Mouse (Mus musculus): ENCODE results near the gene Jak3. TPM values are rescaled to one million over a fixed set of nuclear protein-coding genes. Genes with fewer than 3 reads are reported as not detected.

Jak3 gene
- total RNA-seq, 2 experiments from 2014 or later: 4.8 to 5.0 TPM

DNA sequence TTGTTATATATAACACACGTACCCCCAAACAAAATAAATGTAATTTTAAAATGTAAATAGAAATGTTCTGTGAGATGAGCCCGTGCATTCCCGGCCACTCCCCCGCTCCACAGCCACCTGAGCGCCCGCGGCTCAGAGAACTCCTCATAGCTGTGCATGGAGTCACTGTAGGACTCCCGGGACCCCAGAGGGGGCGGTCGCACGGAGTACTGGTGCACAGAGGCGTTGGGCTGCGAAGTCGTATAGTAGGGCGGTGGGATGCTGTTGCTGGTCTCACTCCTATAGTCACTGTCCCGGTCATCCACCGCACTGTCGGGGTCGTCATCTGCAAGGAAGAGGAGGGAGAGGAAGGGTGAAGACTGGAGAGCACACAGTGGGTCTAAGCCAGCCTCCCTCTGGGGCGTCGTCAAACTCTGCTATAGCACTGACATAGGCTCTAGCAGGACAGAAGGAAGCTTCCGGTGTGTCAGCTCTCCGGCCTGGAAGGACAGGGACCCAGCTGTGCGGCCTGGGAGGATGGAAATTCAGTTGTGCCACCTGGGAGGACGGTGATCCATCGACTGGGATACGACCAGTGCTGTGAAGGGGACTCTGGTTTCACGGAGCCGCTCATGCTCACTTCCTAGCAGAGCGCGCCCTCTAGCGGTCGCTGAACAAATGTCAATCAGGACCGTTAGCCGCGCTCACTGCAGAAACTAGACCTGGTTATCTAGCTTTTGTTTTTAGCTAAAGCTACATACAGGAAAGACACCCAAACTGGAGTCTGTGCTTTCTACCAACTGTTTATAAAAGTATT, 15.6 kb upstream of the Jak3 start:
- peak; percentile 91 to 92 for DNase-seq (ENCODE audit: low spot score in 2 of 2)

GRCm38 (mm10) chr8:71665331-71666130, 10.6 kb upstream of the Jak3 start:
- DNase-seq (ENCODE audit: low spot score in 2 of 2): no peak

DNA sequence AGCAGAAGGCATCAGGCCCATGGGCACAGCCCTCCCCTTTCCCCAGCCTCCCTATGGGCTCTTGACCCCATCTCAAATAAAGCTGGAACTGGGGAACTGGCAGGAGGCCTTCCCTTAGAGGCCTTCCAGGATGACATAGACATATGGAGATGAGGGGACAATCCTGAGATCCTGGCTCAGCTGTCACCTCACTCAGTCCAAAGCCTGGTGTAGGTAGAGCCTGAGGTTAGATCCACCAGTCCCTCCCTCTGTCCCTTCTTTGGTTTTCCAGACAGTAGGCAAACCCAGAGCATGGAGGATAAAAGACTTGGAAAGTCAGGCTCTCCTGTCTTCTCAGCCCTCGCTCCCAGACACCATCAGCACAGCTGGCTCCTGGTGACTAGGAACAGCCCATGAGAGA, 9.2 kb upstream of the Jak3 start:
- DNase-seq (ENCODE audit: low spot score in 2 of 2): no peak

DNA sequence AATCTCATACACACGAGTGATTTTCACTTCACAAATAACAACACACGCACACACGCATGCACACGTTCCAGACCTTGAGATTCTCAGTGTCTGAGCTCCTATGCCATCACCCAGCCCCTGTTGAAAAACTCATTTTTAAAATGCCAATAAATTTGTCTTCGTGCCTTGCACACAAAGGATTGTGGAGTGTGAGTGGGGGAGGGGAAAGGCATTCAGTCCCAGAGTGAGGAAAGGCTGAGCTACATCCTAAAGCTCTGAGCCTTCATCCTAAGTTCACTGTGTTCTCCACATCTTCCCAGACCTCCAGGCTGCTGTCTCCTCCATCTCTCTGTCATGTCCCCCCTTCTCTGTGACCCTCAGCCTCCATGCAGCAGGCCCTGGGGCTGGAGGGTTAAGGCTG, 8.8 kb upstream of the Jak3 start:
- no peak for DNase-seq (ENCODE audit: low spot score in 2 of 2)

DNA sequence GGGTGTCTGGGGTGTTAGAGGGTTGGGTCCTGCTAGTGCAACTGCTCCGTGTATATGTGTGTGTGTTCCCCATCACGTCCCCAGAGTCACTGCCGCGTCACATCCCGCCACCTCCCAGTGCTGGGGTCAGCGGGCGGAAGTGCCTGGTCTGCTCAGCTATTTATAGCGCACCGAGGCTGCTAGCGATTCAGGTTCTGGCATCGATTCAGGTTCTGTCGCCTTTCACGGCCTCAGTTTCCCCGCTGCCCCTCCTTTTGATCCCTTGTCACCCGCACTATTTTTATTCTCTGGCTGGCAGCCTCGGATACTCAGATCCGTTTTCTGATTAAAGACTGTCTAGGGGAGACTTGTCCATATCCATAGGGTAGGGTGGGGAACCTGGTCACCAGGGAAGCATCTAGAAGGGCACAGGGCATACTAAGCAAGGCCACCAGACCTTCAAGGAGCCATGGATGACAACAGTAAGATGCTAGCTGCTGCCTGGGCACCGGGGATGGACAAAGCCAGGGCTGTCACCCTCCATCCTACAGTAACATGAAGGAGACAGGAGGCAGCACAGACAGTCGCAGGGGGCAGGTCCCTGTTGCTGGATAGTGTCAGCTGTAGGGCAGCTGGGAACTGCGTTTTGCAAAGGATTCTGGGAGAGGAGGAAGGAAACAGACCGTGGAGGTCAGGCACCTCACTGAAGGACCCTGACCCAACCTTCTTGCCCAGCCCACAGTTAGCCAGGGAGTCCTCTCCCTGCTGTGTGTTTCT, 7.7 kb upstream of the Jak3 start:
- DNase-seq (ENCODE audit: low spot score in 2 of 2): peak; percentile 27 to 56

DNA sequence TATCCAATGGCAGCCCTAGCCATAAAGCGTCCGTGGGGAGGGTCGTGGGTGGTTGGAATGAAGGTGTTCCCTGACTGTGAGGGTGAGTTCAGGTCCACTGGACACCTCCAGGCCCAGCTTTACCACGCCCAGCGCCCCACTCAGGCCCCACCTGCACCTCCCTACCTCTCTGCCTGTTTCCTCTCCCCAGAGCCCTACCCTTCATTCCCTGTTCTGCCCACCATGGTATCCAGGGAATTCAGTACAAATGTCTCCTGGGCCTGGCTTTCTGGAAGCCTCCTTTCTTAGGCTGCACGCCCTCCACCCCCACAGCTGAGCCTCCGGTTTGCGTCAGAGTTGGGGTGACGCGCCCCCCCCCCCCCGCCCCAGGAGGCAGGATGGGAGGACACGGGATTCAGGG, 5.9 kb upstream of the Jak3 start:
- DNase-seq (ENCODE audit: low spot score in 2 of 2): peak in 1 of 2 experiments; percentile 45

DNA sequence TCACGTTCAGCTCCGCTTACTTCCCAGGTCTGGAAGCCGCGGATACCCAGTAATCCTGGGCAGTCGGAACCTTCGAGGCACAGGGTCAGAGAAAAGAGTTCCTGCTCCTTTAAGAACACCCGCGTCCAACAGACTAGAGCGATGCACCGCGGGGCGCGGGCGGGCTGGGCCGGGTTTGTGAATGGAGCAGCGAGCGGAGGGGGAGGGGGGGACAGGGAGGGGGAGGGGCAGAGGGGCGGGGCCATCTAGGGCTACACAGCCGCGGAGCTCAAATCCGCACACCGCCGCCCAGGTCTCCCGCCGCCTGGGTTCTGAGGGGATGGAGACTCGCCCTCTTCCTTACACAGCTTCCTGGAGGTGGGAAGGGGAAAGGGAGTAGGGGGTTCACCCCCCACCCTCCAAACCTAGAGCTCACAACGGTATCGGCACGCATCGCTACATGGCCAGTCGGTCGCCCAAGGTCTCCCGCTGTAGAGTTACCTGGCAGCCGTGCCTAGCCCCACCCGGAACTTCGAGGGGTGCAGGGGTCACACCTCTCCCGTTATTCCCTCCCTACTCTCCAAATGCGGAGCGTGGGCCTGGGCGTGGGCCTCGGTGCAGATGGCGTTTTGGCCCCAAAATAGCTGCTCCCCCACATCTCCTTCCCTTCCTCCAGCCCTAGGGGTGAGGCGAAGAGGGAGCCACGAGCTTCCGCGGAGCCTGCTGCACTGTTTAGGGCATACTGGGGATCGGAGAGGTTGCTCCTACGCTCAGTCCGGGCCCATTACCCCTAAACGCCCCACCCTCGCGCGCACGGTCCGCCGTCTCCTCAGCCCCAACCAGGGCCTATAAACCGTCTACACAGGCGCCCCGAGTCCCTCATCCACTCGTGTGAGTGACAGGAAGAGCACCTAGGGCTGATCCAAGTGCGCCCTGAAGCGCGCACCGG, 5.2 kb upstream of the Jak3 start:
- peak; percentile 70 to 81 for DNase-seq (ENCODE audit: low spot score in 2 of 2)

GRCm38 (mm10) chr8:71671549-71671965, 4.5 kb upstream of the Jak3 start, which contains the start of gene Unc13a:
Unc13a (minus strand) TSS chr8:71671757.
- peak; percentile 93 to 94 for DNase-seq (ENCODE audit: low spot score in 2 of 2)

GRCm38 (mm10) chr8:71672168-71672735, 3.8 kb upstream of the Jak3 start:
- DNase-seq (ENCODE audit: low spot score in 2 of 2): no peak

- DNase-seq (ENCODE audit: low spot score in 2 of 2): no peak
Measured at GRCm38 (mm10) chr8:71674071-71674470, 2.0 kb upstream of the Jak3 start.

GRCm38 (mm10) chr8:71675456-71676019, 558 bp upstream of the Jak3 start:
- DNase-seq (ENCODE audit: low spot score in 2 of 2): no peak

DNA sequence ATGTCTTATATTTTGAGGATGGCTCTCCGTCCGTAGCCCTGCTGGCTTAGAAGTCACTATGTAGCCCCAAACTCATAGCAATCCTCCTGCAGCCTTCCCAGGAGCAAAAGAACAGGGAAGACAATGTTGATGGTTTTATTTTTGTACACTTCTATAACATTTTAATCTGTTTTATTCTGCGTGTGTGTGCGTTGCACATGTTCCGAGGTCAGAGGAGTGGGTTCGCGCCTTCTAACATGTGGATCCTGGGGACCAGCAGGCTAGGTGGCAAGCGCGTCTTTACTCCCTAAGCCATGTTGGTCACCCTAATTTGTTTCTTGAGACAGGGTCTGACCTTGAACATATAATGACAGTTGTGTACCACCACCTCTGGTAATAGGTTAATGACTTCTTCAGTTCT, 707 bp downstream of the Jak3 start:
- no peak for DNase-seq (ENCODE audit: low spot score in 2 of 2)

- no peak for DNase-seq (ENCODE audit: low spot score in 2 of 2)
Measured at GRCm38 (mm10) chr8:71677555-71677954, 1.5 kb downstream of the Jak3 start.

GRCm38 (mm10) chr8:71678216-71678615, 2.1 kb downstream of the Jak3 start:
- no peak for DNase-seq (ENCODE audit: low spot score in 2 of 2)

GRCm38 (mm10) chr8:71679116-71679515, 3.0 kb downstream of the Jak3 start:
- no peak for DNase-seq (ENCODE audit: low spot score in 2 of 2)

DNA sequence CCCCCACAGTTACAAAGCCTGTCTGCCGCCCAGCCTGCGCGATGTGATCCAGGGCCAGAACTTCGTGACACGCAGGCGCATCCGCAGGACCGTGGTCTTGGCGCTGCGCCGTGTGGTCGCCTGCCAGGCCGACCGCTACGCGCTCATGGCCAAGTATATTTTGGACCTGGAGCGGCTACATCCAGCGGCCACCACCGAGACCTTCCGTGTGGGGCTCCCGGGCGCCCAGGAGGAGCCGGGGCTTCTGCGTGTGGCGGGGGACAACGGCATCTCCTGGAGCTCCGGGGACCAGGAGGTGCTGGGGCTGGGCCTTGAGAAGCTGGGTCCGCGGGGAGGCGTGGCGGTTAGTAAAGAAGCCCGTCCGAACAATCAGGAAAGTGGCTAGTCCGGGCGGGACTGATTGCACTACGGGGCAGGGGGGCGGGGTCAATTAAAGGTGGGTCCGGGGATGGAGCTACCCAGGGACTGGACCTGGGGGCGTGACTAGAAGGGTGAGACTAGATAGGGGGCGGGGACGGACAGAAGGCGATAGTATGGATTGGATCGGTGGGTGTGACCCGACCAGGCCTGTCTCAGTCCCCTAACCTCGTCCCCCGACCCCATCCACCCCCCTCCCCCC, 3.6 kb downstream of the Jak3 start:
- DNase-seq (ENCODE audit: low spot score in 2 of 2): no peak

GRCm38 (mm10) chr8:71680471-71680870, 4.4 kb downstream of the Jak3 start:
- no peak for DNase-seq (ENCODE audit: low spot score in 2 of 2)

GRCm38 (mm10) chr8:71681369-71681915, 5.3 kb downstream of the Jak3 start:
- no peak for DNase-seq (ENCODE audit: low spot score in 2 of 2)

DNA sequence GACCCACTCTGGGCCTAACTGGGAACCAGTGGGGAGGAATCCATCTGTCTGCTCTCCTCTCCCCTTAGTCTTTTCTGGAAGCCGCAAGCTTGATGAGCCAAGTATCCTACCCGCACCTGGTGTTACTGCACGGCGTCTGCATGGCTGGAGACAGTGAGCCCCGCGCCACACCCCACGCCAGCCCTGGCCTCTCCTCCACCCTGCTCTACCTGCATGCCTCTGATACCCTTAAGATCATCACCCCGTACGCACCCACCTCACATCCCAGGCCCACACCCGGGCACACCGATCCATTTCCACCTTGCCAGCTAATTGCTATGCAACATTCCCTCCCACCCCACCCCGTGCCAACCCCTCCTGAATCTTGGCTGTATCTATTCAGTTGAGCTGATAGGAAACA, 6.7 kb downstream of the Jak3 start:
- no peak for DNase-seq (ENCODE audit: low spot score in 2 of 2)
